Mouse (Mus musculus) left cerebral cortex, postnatal 10 days (tissue): ENCODE data around the gene Efcab9. TPM values are rescaled to one million over a fixed set of nuclear protein-coding genes. Genes with fewer than 3 reads are reported as not detected.

Experiments
- DNase-seq, 2 experiments: peaks; one replicate each; pipeline ENCODE4 v3.0.0; 2021 to 2022; ENCODE audit warnings: low spot score in 2 of 2, mixed read lengths in 1 of 2; ENCODE audit errors: extremely low spot score in 1 of 2
- intact Hi-C: fragments of 180-260 bp; cut with DNase I; formaldehyde crosslinking; loops from one replicate; pipeline ENCODE4 v1.15.1; 2025
- total RNA-seq, 2 experiments: library from RNA; stranded (reverse); gene quantifications; 2 replicates each; pipeline ENCODE4 v1.2.3; 2021

Efcab9 gene
- total RNA-seq, 2 experiments from 2014 or later, result not detected

- no peak for DNase-seq
- intact Hi-C loops, result no loop called here
Observed at GRCm38 (mm10) chr11:32474725-32475124, 57.2 kb downstream of the Efcab9 start.

Other genes with a start within 250 kb of the Efcab9 start
- 100 to 1,000 TPM; 406 to 790 TPM for gene Hba-a1, start 248.6 kb downstream of the Efcab9 start, total RNA-seq
- 1 to 10 TPM; 2.9 to 3.3 TPM for gene Hbq1b, start 245.1 kb downstream of the Efcab9 start, total RNA-seq
- gene Hba-a2, start 235.6 kb downstream of the Efcab9 start, total RNA-seq, result 100 to 1,000 TPM; 384 to 756 TPM
- gene Hbq1a, start 232.0 kb downstream of the Efcab9 start, total RNA-seq, result 1 to 10 TPM; 1.9 to 2.1 TPM
- gene Sh3pxd2b, start 184.3 kb downstream of the Efcab9 start, total RNA-seq, result 10 to 100 TPM; 28.2 to 31.9 TPM
- gene Ubtd2, start 76.7 kb downstream of the Efcab9 start, total RNA-seq, result 10 to 100 TPM; 46.9 to 54.9 TPM
- gene Stk10, start 1.2 kb upstream of the Efcab9 start, total RNA-seq, result 1 to 10 TPM; 6.4 to 7.5 TPM
- 100 to 1,000 TPM; 116 to 119 TPM for gene Fbxw11, start 110.6 kb upstream of the Efcab9 start, total RNA-seq